Mouse (Mus musculus) midbrain, embryonic 12.5 days (tissue): ENCODE data around the gene Srbd1. TPM values are rescaled to one million over a fixed set of nuclear protein-coding genes. Genes with fewer than 3 reads are reported as not detected.

Source experiments
- ATAC-seq: fragments of 200-750 bp; cut with Nextera tagmentation; 2 replicates; pipeline ENCODE4 v1.8.0; 2017; ENCODE audit warnings: low read depth, moderate TSS enrichment, moderate library complexity; ENCODE audit not compliant: low FRiP score
- H3K27ac ChIP-seq: fragments of 300-500 bp; sonication (generic); replicated peaks from 2 replicates; pipeline ENCODE4 v1.5.1; 2016; ENCODE audit warnings: mild to moderate bottlenecking
- H3K27me3 ChIP-seq: fragments of 300-500 bp; sonication (generic); 2 replicates; pipeline ENCODE4 v1.6.1; 2016; ENCODE audit warnings: mild to moderate bottlenecking
- H3K36me3 ChIP-seq: fragments of 300-500 bp; sonication (generic); 2 replicates; pipeline ENCODE4 v1.6.1; 2016
- H3K4me1 ChIP-seq: fragments of 300-500 bp; sonication (generic); 2 replicates; pipeline ENCODE4 v1.6.1; 2016
- H3K4me2 ChIP-seq: fragments of 300-500 bp; sonication (generic); replicated peaks from 2 replicates; pipeline ENCODE4 v1.6.1; 2016; ENCODE audit warnings: mild to moderate bottlenecking, moderate library complexity
- H3K4me3 ChIP-seq: fragments of 300-500 bp; sonication (generic); 2 replicates; pipeline ENCODE4 v1.5.1; 2016; ENCODE audit warnings: mild to moderate bottlenecking
- H3K9ac ChIP-seq: fragments of 300-500 bp; sonication (generic); replicated peaks from 2 replicates; pipeline ENCODE4 v1.6.1; 2016; ENCODE audit warnings: mild to moderate bottlenecking, moderate library complexity
- H3K9me3 ChIP-seq: fragments of 300-500 bp; sonication (generic); 2 replicates; pipeline ENCODE4 v1.6.1; 2016; ENCODE audit warnings: mild to moderate bottlenecking
- WGBS: fragments of 180-500 bp; shearing (Covaris S2); methylation state at CpG from one replicate; pipeline ENCODE4 v1.1.7; 2016; 5-methylcytosine and 5-hydroxymethylcytosine counted together
- polyA plus RNA-seq: library from polyadenylated mRNA; unstranded; fragments of >200 nt; fragmentation: Nextera tagmentation; extraction: Ambion mirVana; gene quantifications from 2 replicates; pipeline ENCODE4 v1.2.1, GENCODE M21; 2016

The Srbd1 gene
- polyA plus RNA-seq, 1 experiment from 2014 or later, result 22.9 TPM

- Histone ChIP-seq H3K27ac (peak within 1 kb of the TSS; percentile 85), H3K4me2 (peak within 1 kb of the TSS; percentile 95), H3K36me3 (no peaks in the 10 kb centered on the region), H3K27me3 (peaks cover 46% of the 10 kb centered on the region), H3K9me3 (no peaks in the 10 kb centered on the region), H3K9ac (peak within 1 kb of the TSS; percentile 73), H3K4me1 (peaks cover 26% of the 10 kb centered on the region), H3K4me3 (peak within 1 kb of the TSS; percentile 69)
- ATAC-seq, result peak; percentile 77
- under 1% methylated on average over 100 of the region's 115 CpGs for WGBS
Observed at GRCm38 (mm10) chr17:86167320-86168230, 22.6 kb upstream of the Srbd1 start, which contains the start of gene Prkce. Gene Prkce, plus strand, starts transcription at chr17:86167785.

GRCm38 (mm10) chr17:86166567-86167319 lies 21.8 kb upstream of the Srbd1 start:
- H3K4me1 ChIP-seq, result peaks cover 27% of the 10 kb centered on the region
- peak overlapping the region; percentile 95 for H3K4me2 ChIP-seq

GRCm38 (mm10) chr17:86166051-86166566 lies 21.1 kb upstream of the Srbd1 start:
- WGBS, result 2% methylated on average over 19 of the region's 19 CpGs
- Histone ChIP-seq H3K4me2 (peak overlapping the region; percentile 95), H3K4me1 (peaks cover 27% of the 10 kb centered on the region), H3K27ac (peak overlapping the region; percentile 85), H3K9ac (peak overlapping the region; percentile 73), H3K9me3 (no peaks in the 10 kb centered on the region), H3K4me3 (peak overlapping the region; percentile 69), H3K27me3 (peaks cover 48% of the 10 kb centered on the region), H3K36me3 (no peaks in the 10 kb centered on the region)
- no peak for ATAC-seq

More at GRCm38 (mm10) chr17:86166567-86167319, 21.8 kb upstream of the Srbd1 start:
- no peaks in the 10 kb centered on the region for H3K36me3 ChIP-seq
- peak overlapping the region; percentile 69 for H3K4me3 ChIP-seq
- ATAC-seq, result peak; percentile 71
- H3K9ac ChIP-seq, result peak overlapping the region; percentile 73
- WGBS, result under 1% methylated on average over 46 of the region's 46 CpGs
- H3K27ac ChIP-seq, result peak overlapping the region; percentile 85
- H3K9me3 ChIP-seq, result no peaks in the 10 kb centered on the region
- H3K27me3 ChIP-seq, result peaks cover 49% of the 10 kb centered on the region

- Histone ChIP-seq H3K4me3 (no peak overlapping the region), H3K27ac (no peak overlapping the region), H3K4me2 (no peak overlapping the region), H3K9me3 (no peaks in the 10 kb centered on the region), H3K27me3 (peaks cover 32% of the 10 kb centered on the region), H3K9ac (no peak overlapping the region), H3K4me1 (peaks cover 15% of the 10 kb centered on the region), H3K36me3 (no peaks in the 10 kb centered on the region)
- 85% methylated on average over 7 of the region's 7 CpGs for WGBS
- ATAC-seq, result no peak
Observed at GRCm38 (mm10) chr17:86164416-86164815, 19.4 kb upstream of the Srbd1 start.

- Histone ChIP-seq H3K4me1 (peaks cover 3% of the 10 kb centered on the region), H3K4me2 (no peak overlapping the region), H3K36me3 (no peaks in the 10 kb centered on the region), H3K27ac (no peak overlapping the region), H3K9ac (no peak overlapping the region), H3K27me3 (peaks cover 20% of the 10 kb centered on the region), H3K9me3 (no peaks in the 10 kb centered on the region), H3K4me3 (no peak overlapping the region)
- 57% methylated on average over 15 of the region's 15 CpGs for WGBS
- ATAC-seq, result no peak
Observed at GRCm38 (mm10) chr17:86162672-86163071, 17.7 kb upstream of the Srbd1 start.

GRCm38 (mm10) chr17:86156999-86157398 lies 12.0 kb upstream of the Srbd1 start:
- H3K36me3 ChIP-seq, result no peaks in the 10 kb centered on the region
- no peak overlapping the region for H3K4me3 ChIP-seq
- no peaks in the 10 kb centered on the region for H3K9me3 ChIP-seq
- no peak for ATAC-seq
- no peak overlapping the region for H3K27ac ChIP-seq
- no peaks in the 10 kb centered on the region for H3K4me1 ChIP-seq
- 71% methylated on average over 6 of the region's 6 CpGs for WGBS
- H3K4me2 ChIP-seq, result no peak overlapping the region
- H3K9ac ChIP-seq, result no peak overlapping the region
- no peaks in the 10 kb centered on the region for H3K27me3 ChIP-seq

GRCm38 (mm10) chr17:86150867-86151348 lies 5.9 kb upstream of the Srbd1 start:
- Histone ChIP-seq H3K4me3 (no peak overlapping the region), H3K9me3 (no peaks in the 10 kb centered on the region), H3K4me1 (0 out of 2 replicates have a peak, but pooled peaks cover under 1% of the 10 kb centered on the region), H3K27ac (no peak overlapping the region), H3K27me3 (no peaks in the 10 kb centered on the region; the same call in 1 of the 2 replicates), H3K9ac (no peak overlapping the region), H3K4me2 (peak overlapping the region; percentile 17; the same call in 1 of the 2 replicates), H3K36me3 (no peaks in the 10 kb centered on the region)
- 13% methylated on average over 5 of the region's 5 CpGs for WGBS
- peak; percentile 94 for ATAC-seq

- H3K9me3 ChIP-seq, result no peaks in the 10 kb centered on the region
- H3K9ac ChIP-seq, result no peak overlapping the region
- H3K4me3 ChIP-seq, result no peak overlapping the region
- ATAC-seq, result no peak
- no peaks in the 10 kb centered on the region; the same call in 1 of the 2 replicates for H3K27me3 ChIP-seq
- H3K4me1 ChIP-seq, result 0 out of 2 replicates have a peak, but pooled peaks cover 4% of the 10 kb centered on the region
- WGBS, result 95% methylated on average over 1 of the region's 1 CpGs
- H3K36me3 ChIP-seq, result no peaks in the 10 kb centered on the region
- H3K27ac ChIP-seq, result no peak overlapping the region
- no peak overlapping the region for H3K4me2 ChIP-seq
Observed at GRCm38 (mm10) chr17:86149726-86150125, 4.8 kb upstream of the Srbd1 start.

- under 1% methylated on average over 33 of the region's 33 CpGs for WGBS
- Histone ChIP-seq H3K36me3 (peaks cover 12% of the 10 kb centered on the region), H3K4me3 (peak overlapping the region; percentile 76), H3K9me3 (no peaks in the 10 kb centered on the region), H3K27ac (peak overlapping the region; percentile 46; the same call in 1 of the 2 replicates), H3K27me3 (no peaks in the 10 kb centered on the region; the same call in 1 of the 2 replicates), H3K9ac (peak overlapping the region; percentile 76), H3K4me1 (peaks cover 12% of the 10 kb centered on the region), H3K4me2 (peak overlapping the region; percentile 98)
- ATAC-seq, result peak; percentile 87
Observed at GRCm38 (mm10) chr17:86144537-86145078, 367 bp downstream of the Srbd1 start.

- Histone ChIP-seq H3K4me1 (no peaks in the 10 kb centered on the region), H3K4me3 (no peak overlapping the region), H3K9ac (no peak overlapping the region), H3K36me3 (peaks cover 65% of the 10 kb centered on the region), H3K9me3 (no peaks in the 10 kb centered on the region), H3K4me2 (no peak overlapping the region), H3K27ac (no peak overlapping the region), H3K27me3 (no peaks in the 10 kb centered on the region)
- no peak for ATAC-seq
- WGBS, result 80% methylated on average over 10 of the region's 10 CpGs
Observed at GRCm38 (mm10) chr17:86135835-86136234, 9.1 kb downstream of the Srbd1 start.

GRCm38 (mm10) chr17:86134461-86134860 lies 10.5 kb downstream of the Srbd1 start:
- Histone ChIP-seq H3K9me3 (no peaks in the 10 kb centered on the region), H3K9ac (no peak overlapping the region), H3K27me3 (no peaks in the 10 kb centered on the region), H3K4me1 (no peaks in the 10 kb centered on the region), H3K27ac (no peak overlapping the region), H3K4me3 (no peak overlapping the region), H3K36me3 (peaks cover 60% of the 10 kb centered on the region), H3K4me2 (no peak overlapping the region)
- 91% methylated on average over 6 of the region's 6 CpGs for WGBS
- ATAC-seq, result no peak
